31 mouse cellular contexts compared by ENCODE assay signal in the genomic region with DNA sequence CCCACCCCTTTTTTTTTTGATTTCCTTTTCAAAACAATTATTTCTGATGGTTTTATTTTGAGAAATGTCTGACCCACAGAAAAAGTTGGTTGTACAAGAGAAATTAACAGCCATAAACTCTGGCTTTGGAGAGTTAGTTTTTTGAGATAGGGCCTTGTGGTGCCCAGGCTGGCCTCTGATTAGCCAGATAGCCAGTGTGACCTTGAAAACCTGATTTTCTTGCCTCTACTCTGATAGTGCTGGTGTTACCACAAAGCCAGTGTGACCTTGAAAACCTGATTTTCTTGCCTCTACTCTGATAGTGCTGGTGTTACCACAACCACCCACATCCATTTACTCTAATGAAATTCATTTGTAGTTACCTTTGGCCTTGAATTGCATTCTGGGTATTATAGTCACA. TPM values are rescaled to one million over a fixed set of nuclear protein-coding genes. Genes with fewer than 3 reads are reported as not detected.
"Had no signal": no experiment of that assay in that cellular context is flagged by ENCODE, and none has a peak within 500 bp of the region (broad histone marks: within the 10 kb centered on the region; RNA-seq: fewer than 3 reads in every experiment).

No protein-coding gene starts in this region.

- DNase-seq: gastrocnemius, adult 2 months; gastrocnemius, postnatal 10 days; gastrocnemius, postnatal 25 days; heart, adult 18-20 months; heart, postnatal 10 days; heart, postnatal 4 days; kidney, adult 18-20 months; kidney, adult 8-10 months; kidney, postnatal 10 days; kidney, postnatal 25 days; kidney, postnatal 4 days; liver had no signal

- H3K4me3 ChIP-seq: gastrocnemius, adult 2 months; heart, embryonic 10.5 days; heart, embryonic 12.5 days; hindbrain, embryonic 10.5 days; hindbrain, embryonic 13.5 days; hindbrain, embryonic 15.5 days; intestine, embryonic 15.5 days; layer of hippocampus, adult 2 months; left cerebral cortex, adult 2 months; limb, embryonic 10.5 days; limb, embryonic 12.5 days had no signal

- H3K27me3 ChIP-seq: heart, embryonic 12.5 days; hindbrain, embryonic 13.5 days; hindbrain, embryonic 15.5 days; intestine, embryonic 15.5 days; limb, embryonic 12.5 days had no signal

- H3K36me3 ChIP-seq: heart, embryonic 10.5 days; heart, embryonic 12.5 days; hindbrain, embryonic 10.5 days; hindbrain, embryonic 13.5 days; hindbrain, embryonic 15.5 days; intestine, embryonic 15.5 days; limb, embryonic 10.5 days; limb, embryonic 12.5 days had no signal

- H3K4me1 ChIP-seq: heart, embryonic 10.5 days; heart, embryonic 12.5 days; hindbrain, embryonic 13.5 days; hindbrain, embryonic 15.5 days; intestine, embryonic 15.5 days; limb, embryonic 10.5 days; limb, embryonic 12.5 days had no signal

- H3K27ac ChIP-seq: gastrocnemius, adult 2 months; heart, embryonic 10.5 days; hindbrain, embryonic 10.5 days; hindbrain, embryonic 13.5 days; hindbrain, embryonic 15.5 days; hindbrain, postnatal 0 days; intestine, embryonic 15.5 days; layer of hippocampus, adult 2 months; left cerebral cortex, adult 2 months; limb, embryonic 10.5 days; limb, embryonic 12.5 days had no signal

RNA-seq across cellular contexts. Expression of a gene that starts 13.9 kb away (rescaled TPM):
- polyA plus RNA-seq: frontal cortex, adult 2 months; heart, embryonic 10.5 days; heart, embryonic 12.5 days; heart, embryonic 14.5 days; heart, embryonic 16.5 days; hindbrain, embryonic 10.5 days; hindbrain, embryonic 13.5 days; hindbrain, embryonic 15.5 days; hindbrain, postnatal 0 days; intestine, embryonic 15.5 days; intestine, postnatal 0 days; kidney, embryonic 14.5 days; kidney, embryonic 16.5 days; limb, embryonic 10.5 days; limb, embryonic 12.5 days; limb, embryonic 14.5 days; liver, embryonic 11.5 days had no signal

RNA-seq across cellular contexts. Expression of a gene that starts 47.2 kb away (rescaled TPM):
- polyA plus RNA-seq: intestine, postnatal 0 days had no signal
